Mouse (Mus musculus): ENCODE data around the gene Dab1. TPM values are rescaled to one million over a fixed set of nuclear protein-coding genes. Genes with fewer than 3 reads are reported as not detected.

The Dab1 gene
- total RNA-seq, 2 experiments from 2014 or later, result 115 to 127 TPM

- intact Hi-C loops (cut with DNase I), result no loop called here
- DNase-seq (ENCODE audit: extremely low spot score in 1 of 2, low spot score in 2 of 2), result no peak
Observed at GRCm38 (mm10) chr4:104281518-104281917, 662.4 kb downstream of the Dab1 start.

- intact Hi-C loops (cut with DNase I), result no loop called here
- no peak for DNase-seq (ENCODE audit: extremely low spot score in 1 of 2, low spot score in 2 of 2)
Observed at GRCm38 (mm10) chr4:104283906-104284305, 664.7 kb downstream of the Dab1 start.

DNA sequence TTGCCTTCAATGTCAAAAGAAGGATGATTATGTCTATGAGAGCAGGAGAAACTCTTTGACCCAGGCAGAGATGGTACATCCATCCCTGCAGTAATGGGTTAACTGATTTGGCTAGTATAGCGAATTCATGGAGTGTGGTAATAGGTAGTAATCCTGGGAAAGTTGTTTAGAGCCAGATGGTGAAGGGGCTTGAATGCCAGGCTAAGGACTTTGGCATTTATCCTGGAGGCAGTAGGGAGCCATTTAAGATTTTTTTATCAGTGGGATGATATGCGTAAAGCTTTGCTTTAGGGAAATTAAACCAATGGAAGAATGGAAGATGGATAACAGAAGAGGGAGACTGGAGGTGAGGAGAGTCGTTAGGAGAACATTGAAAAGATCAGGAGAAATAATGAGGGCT is 669.2 kb downstream of the Dab1 start:
- DNase-seq (ENCODE audit: extremely low spot score in 1 of 2, low spot score in 2 of 2), result no peak
- intact Hi-C loops (cut with DNase I), result no loop called here

DNA sequence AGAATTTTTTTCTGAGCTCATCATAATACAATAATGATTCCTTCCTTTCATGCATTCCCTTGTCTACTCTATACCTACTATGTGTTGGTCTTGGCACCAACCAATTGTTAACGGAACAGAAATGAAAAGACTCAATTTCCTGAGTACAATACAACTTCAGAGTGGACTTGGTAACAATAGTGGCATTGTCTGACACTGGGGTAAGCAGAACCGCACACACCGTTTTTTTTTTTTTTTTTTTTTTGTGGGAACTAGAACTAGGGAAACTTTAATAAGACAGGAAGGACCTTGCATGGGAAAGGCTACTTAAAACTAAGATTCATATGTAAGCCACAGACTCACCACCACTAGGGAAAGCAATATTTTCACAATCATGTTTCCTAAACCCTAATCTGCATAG is 682.6 kb downstream of the Dab1 start:
- no peak for DNase-seq (ENCODE audit: extremely low spot score in 1 of 2, low spot score in 2 of 2)
- intact Hi-C loops (cut with DNase I), result no loop called here

DNA sequence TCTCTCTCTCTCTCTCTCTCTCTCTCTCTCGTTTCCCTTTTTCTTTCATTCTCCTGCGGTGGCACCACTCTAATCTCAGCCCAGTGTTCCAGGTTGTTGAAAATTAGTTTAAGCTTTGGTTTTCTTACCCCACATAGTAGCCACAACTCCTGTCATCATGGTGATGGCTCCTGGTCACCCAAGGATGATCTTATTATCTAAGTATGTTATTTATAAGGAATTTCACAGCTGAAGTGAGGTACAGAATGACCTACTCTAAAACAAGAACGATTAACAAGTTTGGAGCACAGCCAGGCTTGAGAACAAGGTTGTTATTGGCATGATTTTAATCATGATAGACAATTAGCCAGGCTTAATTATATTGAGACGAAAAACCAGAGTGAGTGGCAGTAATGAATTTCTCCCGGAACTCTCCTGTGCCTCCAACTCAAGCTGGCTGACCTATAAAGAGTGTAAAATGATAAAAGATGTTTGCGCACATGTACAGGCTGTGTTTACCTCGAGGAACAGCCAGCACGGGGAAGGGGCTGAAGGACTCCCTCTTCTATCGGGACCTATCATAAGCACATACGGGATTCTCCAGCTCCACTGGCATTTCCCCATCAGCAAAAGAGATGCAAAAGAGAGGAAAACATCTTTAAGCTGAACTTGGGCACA is 684.0 kb downstream of the Dab1 start:
- no peak for DNase-seq (ENCODE audit: extremely low spot score in 1 of 2, low spot score in 2 of 2)
- intact Hi-C loops (cut with DNase I), result no loop called here

GRCm38 (mm10) chr4:104307781-104308180 is 688.6 kb downstream of the Dab1 start:
- intact Hi-C loops (cut with DNase I), result no loop called here
- no peak for DNase-seq (ENCODE audit: extremely low spot score in 1 of 2, low spot score in 2 of 2)

DNA sequence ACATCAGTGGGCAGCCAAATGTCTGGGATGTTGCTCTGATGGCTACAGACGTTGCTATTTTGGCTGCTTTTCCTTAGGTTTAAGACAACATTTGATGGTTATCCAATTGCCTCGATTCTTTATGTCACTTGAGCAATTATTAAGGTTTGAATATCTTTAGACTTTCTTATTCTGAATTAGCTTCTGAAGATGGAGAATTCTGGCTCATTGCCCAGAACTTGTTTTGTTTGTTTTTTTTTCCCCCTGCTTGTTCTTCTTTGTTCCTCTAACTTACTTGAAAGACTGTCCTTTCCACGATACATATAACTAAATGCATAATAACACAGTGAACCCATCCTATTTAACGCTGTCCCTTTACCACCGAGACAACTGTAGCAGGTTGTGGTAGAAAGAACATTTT is 707.1 kb downstream of the Dab1 start:
- DNase-seq (ENCODE audit: extremely low spot score in 1 of 2, low spot score in 2 of 2), result no peak
- intact Hi-C loops (cut with DNase I), result no loop called here

DNA sequence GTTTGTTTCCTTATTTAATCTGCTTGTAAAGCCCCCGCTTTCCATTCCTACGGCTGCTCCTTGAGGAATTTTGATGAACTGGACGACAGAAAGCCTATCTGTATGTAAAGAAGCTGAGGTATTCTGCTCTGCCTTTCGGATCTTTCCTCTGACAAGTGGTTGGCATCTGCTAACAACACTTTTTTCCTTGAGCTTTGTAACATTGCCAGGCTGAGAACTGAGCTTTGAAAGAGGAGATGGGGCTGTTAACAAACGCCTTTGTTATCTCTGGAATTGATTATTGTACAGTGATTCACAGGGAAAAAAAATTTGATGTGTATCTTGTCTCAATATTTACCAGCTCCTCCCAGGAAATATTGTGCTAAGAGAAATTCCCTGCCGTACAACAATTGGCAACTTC is 712.7 kb downstream of the Dab1 start:
- intact Hi-C loops (cut with DNase I), result no loop called here

DNA sequence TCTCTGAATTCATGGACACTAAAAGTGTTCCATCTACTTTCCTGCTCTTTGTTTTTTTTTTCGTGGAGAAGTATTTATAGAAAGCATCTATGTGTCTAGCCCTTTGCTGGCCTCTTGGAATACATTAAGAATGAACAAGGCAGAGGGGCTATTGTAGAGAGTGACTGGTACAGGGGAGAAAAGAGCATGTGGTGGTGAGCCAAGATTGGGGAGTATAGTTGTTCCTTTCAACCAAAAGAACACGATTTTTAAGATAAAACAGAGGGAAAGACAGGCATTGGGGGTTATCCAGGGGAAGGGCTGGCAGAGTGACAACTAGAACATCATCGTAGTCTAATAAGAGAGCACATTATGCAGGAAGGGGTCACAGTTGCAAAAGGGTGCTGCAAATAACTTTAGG is 713.2 kb downstream of the Dab1 start:
- intact Hi-C loops (cut with DNase I), result no loop called here
- DNase-seq (ENCODE audit: extremely low spot score in 1 of 2, low spot score in 2 of 2), result no peak

More for the DNA sequence above, 712.7 kb downstream of the Dab1 start:
- no peak for DNase-seq (ENCODE audit: extremely low spot score in 1 of 2, low spot score in 2 of 2)

DNA sequence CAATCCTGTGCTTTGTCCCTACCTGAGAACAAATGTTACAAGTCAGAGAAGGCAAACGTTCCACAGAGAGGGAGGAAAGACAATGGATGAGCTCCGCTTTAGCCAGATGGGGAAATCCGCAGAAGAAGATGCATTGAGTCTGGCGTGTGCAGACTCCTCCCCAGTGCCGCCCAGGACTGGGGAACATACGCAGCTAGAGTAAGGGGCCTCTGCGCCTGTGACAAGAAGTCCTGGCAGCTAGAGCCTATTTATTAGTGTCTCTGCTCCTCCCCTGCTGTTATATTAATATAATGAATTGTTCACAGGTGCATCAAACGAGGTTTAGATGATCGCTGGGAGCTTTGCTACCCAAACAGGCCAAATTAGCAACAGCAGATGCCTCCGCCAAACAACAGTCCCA is 718.1 kb downstream of the Dab1 start:
- no peak for DNase-seq (ENCODE audit: extremely low spot score in 1 of 2, low spot score in 2 of 2)
- intact Hi-C loops (cut with DNase I), result no loop called here

- no peak for DNase-seq (ENCODE audit: extremely low spot score in 1 of 2, low spot score in 2 of 2)
- intact Hi-C loops (cut with DNase I), result no loop called here
Observed at GRCm38 (mm10) chr4:104338382-104338781, 719.2 kb downstream of the Dab1 start.

- intact Hi-C loops (cut with DNase I), result no loop called here
- no peak for DNase-seq (ENCODE audit: extremely low spot score in 1 of 2, low spot score in 2 of 2)
Observed at GRCm38 (mm10) chr4:104361345-104361744, 742.2 kb downstream of the Dab1 start.

GRCm38 (mm10) chr4:104366491-104366890 is 747.3 kb downstream of the Dab1 start:
- intact Hi-C loops (cut with DNase I), result loop anchor here (5.0 kb wide), 1 partner anchor 526 kb away; no protein-coding TSS in a partner anchor
- DNase-seq (ENCODE audit: extremely low spot score in 1 of 2, low spot score in 2 of 2), result no peak

DNA sequence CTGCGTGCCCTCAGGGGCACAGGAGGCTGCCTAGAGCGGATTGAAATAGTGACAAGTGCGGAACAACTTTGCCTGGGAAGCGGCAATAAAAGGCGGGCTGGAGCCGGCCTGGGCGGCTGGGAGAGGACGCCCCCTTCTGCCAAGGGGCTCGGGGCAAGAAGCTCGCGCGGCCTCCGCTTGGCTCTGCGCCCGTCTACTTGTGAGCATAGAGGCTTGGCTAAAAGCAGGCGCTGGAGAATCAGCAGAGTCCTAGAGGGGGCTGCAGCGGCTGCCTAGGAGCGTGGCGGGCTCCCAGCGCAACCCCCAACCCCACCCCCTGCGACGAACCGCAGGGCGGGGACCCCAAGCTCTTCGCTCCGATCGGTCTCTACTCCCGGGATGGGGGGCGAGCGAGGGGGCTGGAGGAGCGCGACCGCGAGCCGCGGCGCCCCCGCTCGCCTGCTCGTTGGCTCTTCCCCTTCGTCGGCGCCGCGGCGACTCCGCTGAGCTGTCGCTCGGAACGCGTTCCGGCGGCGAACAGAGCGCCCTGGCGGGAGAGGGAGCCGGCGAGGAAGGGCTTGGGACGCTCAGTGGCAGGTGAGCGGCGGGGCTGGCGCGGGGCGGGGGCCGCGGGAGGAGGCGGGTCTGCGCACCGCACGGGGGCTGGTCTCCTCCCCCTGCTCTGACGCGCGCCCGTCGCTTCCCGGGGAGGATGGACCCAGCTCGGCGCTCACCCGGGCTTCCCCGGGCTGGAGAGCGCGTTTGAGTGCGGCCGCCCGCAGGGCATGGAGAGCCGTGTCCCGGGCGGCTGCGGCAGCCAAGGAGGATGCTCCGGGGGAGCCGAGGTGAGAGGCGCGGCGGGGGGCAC is 748.0 kb downstream of the Dab1 start:
- peak; percentile 78 to 87 for DNase-seq (ENCODE audit: extremely low spot score in 1 of 2, low spot score in 2 of 2)
- intact Hi-C loops (cut with DNase I), result loop anchor here (5.0 kb wide), 1 partner anchor 525 kb away; no protein-coding TSS in a partner anchor

- intact Hi-C loops (cut with DNase I), result loop anchor here (5.0 kb wide), 1 partner anchor 524 kb away; no protein-coding TSS in a partner anchor
- DNase-seq (ENCODE audit: extremely low spot score in 1 of 2, low spot score in 2 of 2), result peak in 1 of 2 experiments; percentile 31
Observed at GRCm38 (mm10) chr4:104367741-104368411, 748.7 kb downstream of the Dab1 start.

- intact Hi-C loops (cut with DNase I), result loop anchor here (5.0 kb wide), 1 partner anchor 524 kb away; no protein-coding TSS in a partner anchor
Observed at GRCm38 (mm10) chr4:104368561-104369021, 749.4 kb downstream of the Dab1 start.

GRCm38 (mm10) chr4:104369091-104369490 is 749.9 kb downstream of the Dab1 start:
- no peak for DNase-seq (ENCODE audit: extremely low spot score in 1 of 2, low spot score in 2 of 2)
- intact Hi-C loops (cut with DNase I), result loop anchor here (5.0 kb wide), 1 partner anchor 523 kb away; no protein-coding TSS in a partner anchor

More at GRCm38 (mm10) chr4:104368561-104369021, 749.4 kb downstream of the Dab1 start:
- peak; percentile 73 to 85 for DNase-seq (ENCODE audit: extremely low spot score in 1 of 2, low spot score in 2 of 2)

- intact Hi-C loops (cut with DNase I), result no loop called here
- DNase-seq (ENCODE audit: extremely low spot score in 1 of 2, low spot score in 2 of 2), result no peak
Observed at GRCm38 (mm10) chr4:104371136-104371535, 752.0 kb downstream of the Dab1 start.

- DNase-seq (ENCODE audit: extremely low spot score in 1 of 2, low spot score in 2 of 2), result no peak
- intact Hi-C loops (cut with DNase I), result no loop called here
Observed at GRCm38 (mm10) chr4:104374191-104374590, 755.0 kb downstream of the Dab1 start.

Measured in left cerebral cortex, postnatal 10 days (tissue).